Mouse (Mus musculus) small intestine, adult 2 months (tissue): ENCODE data around the gene Cdc14a.

Experiments
- CTCF ChIP-seq: fragments of 200-500 bp; IDR thresholded peaks from 2 replicates; pipeline ENCODE4 v1.5.1; 2012; ENCODE audit warnings: low read depth, mild to moderate bottlenecking, control low read depth, inconsistent platforms, low read length, moderate library complexity, mixed read lengths; ENCODE audit not compliant: insufficient replicate concordance, insufficient read length; ENCODE audit errors: extremely low read depth
- POLR2A ChIP-seq: fragments of 200-500 bp; IDR thresholded peaks from 2 replicates; pipeline ENCODE4 v1.6.1; 2012; ENCODE audit warnings: low read depth, mild to moderate bottlenecking, control low read depth, inconsistent platforms, low read length, moderate library complexity

DNA sequence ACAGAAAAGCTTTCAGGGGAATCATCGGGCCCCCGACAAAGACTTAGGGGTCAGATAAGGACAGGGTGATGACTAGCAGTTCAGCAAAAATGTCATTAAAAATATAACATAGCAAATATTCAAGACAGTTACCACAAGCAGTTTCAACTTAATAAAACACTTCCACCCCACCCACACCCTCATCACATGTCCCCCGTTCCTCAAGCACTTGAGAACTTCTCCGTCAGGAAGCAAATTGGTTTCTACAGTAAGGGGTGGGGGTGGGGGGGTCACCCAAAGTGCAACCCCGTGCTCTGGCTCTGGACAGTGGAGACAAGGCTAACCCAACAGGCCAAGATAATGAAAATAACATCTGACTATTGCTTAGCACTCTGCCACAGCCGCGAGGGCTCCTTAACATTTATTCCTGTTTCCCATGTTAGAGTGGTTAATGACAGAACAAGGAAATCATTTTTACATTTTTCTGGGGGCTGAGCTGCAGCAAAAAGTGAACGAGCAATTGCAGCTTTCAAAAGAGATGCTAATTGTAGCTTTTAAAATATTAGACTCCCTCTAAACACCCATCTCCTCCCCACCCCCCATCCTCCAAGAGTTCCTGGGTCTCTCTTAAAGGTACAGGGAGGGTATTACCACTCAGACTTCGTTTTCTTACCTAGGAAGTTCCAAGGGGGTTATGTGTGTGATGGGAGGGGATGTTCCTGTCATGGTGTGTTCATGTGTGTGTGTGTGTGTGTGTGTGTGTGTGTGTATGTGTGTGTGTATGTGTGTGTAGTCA lies 133.6 kb downstream of the Cdc14a start:
- TF ChIP-seq CTCF, result no peak
- no peak for TF ChIP-seq POLR2A
